Mouse (Mus musculus): ENCODE data around the gene Tcf7l1. TPM values are rescaled to one million over a fixed set of nuclear protein-coding genes. Genes with fewer than 3 reads are reported as not detected.

Gene Tcf7l1
- total RNA-seq, 2 experiments from 2014 or later, result 2.0 to 3.6 TPM

Other genes with a start within 250 kb of the Tcf7l1 start
- gene Capg, start 244.9 kb downstream of the Tcf7l1 start, total RNA-seq (2021), result 1 to 10 TPM; 1.9 to 2.9 TPM
- 10 to 100 TPM; 18.0 to 18.3 TPM for gene Elmod3, start 190.8 kb downstream of the Tcf7l1 start, total RNA-seq (2021)
- gene Retsat, start 190.8 kb downstream of the Tcf7l1 start, total RNA-seq (2021), result 10 to 100 TPM; 46.2 to 60.5 TPM
- 10 to 100 TPM; 87.7 to 91.5 TPM for gene Tgoln1, start 172.3 kb downstream of the Tcf7l1 start, total RNA-seq (2021)
- 10 to 100 TPM; 69.5 TPM for gene Kcmf1, start 110.7 kb upstream of the Tcf7l1 start, total RNA-seq (2021)
- gene Tmsb10, start 169.5 kb upstream of the Tcf7l1 start, total RNA-seq (2021), result 100 to 1,000 TPM; 512 to 528 TPM

Data from left cerebral cortex, postnatal 25 days (tissue).